Mouse (Mus musculus): ENCODE data around the gene Stard3.

Stard3 gene

DNA sequence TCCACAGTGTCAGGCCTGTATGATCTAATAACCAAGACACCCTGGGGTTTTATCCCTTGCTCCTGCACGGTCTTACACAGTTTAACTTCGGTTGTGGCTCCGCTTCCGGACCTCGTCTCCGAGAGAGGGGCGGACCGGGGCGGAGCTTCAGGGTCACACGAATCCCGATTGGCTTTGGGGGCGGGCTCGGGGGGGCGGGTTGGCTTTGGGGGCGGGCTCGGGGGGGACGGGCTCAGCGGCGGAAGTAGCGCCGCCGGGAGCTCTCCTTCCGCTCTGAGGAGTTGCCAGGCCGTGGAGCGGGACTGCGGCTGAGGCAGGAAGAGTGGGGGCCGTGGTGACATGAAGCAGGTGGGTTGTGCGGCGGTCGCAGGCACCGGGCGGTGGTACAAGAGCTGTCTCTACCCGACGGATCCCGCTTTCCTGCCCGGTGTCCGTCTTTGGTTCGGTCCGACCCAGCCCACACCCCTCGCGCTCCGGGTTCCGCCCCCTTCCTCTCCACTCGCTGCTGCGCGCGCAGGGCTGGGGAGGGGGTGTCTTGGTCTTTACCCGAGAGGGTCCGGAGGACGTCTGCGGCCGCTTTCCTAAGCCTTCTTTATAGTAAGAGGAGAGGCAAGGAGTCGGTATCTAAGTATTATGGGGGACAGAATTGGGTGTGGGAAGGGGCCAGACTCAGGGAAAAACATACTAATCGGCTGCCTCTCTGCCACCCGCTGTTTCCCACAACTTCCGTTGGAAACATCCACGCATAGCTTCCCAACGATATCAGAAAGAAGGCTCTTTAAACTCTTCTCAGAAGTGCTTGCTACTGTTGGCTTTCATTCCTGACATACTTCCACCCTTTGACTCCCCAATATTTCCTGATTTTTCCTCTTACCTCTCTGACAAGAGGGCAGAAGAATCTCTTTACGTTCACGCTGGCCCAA is at the start of gene Stard3:
Stard3 (plus strand) TSS at position 208 of the 923 bp plus-strand sequence.
- DNase-seq (ENCODE audit: low read depth, low spot score), result peak; percentile 82

- no peak for DNase-seq (ENCODE audit: low read depth, low spot score)
These were observed 44.3 kb upstream of the Stard3 start for GRCm38 (mm10) chr11:98313790-98314323.

DNA sequence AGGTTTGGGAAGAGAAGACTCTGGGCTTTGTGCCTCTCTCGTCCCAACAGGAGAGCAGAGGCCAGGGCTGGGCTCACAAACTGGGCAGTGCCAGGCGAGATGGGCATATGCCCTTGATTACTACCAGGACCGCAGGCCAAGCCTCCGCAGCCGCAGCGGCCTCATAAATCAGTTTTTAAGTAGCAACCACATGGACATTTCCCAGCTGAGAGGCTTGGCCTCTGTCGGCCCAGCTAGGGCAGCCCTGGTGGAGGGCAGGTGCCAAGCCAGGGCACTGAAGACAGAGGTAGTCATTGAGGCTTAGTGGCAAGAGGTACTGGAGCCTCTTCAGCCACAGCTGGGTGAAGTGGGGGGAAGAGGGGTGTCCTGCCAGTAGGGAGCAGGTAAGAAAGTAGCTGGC is 40.7 kb upstream of the Stard3 start:
- DNase-seq (ENCODE audit: low read depth, low spot score), result no peak

DNA sequence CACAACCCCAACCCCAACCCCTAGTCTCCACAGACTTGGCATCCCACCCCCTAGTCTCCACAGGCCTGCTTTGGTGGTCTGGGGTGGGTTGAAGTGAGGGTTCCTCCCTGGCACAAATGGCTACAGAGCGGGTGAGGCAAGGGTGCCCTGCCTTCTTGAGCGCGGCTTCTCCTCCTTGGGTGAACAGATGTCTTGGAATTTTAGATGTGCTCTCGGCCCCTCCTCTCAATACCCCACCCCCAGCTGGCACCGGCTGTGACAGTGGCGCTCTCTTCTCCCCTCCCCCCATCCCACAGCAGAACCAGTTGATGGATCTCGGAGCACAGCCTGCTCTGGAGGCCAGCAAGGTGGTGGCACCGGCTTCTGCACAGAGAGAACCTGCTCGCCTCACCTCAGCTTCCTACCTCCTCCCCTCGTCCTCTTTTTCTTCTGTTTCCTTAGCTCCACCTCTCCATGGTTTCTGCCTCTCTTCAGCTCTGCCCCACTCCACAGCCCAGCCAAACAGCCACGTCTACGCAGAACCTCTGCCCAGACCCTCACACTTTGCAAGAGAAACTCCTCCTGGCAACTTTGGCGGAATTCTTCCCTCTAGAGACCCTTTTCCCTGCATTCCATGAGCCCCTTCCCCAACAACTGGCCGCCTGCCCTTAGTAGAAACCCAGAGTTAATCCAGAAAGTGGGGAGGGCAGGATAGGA is 39.6 kb upstream of the Stard3 start:
- no peak for DNase-seq (ENCODE audit: low read depth, low spot score)

DNA sequence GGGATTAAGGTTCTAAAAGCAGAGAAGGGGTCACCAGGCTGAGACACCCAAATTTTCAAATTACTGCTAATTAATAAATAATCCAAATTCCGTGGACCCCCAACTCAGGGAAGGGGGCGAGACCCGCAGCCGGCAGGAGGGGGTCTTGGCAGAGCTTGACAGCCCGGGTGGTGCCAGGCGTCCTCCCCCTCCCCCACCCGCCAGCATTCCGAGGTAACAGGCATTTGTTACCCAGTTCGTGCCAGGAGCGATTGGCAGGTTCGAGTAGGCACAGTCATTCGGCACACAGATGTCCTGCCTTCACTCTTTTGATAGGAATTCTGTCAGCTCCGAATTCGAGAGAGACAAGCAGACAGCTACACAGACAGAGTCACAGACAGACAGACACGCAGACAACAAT is 39.0 kb upstream of the Stard3 start:
- no peak for DNase-seq (ENCODE audit: low read depth, low spot score)

DNA sequence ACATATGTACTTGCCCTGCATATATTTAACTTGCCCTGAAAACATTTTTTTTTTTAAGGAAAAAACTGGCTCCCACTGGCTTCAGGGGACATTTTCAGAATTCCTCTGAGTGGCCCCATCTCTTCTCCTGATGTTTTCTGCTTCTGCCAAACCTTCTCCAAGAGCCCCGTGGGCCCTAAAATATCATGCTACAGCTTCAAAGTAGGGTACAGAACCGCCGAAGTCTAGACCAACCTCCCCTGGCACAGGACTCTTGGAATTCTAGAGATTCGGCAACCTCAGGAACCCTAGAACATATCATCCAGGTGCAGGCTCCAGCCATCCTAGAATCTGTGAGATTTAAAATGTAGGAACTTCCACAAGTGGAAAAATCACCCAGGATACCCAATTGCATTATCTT is 38.6 kb upstream of the Stard3 start:
- DNase-seq (ENCODE audit: low read depth, low spot score), result no peak

GRCm38 (mm10) chr11:98319944-98320343 is 38.2 kb upstream of the Stard3 start:
- DNase-seq (ENCODE audit: low read depth, low spot score), result no peak

GRCm38 (mm10) chr11:98320381-98320780 is 37.8 kb upstream of the Stard3 start:
- no peak for DNase-seq (ENCODE audit: low read depth, low spot score)

DNA sequence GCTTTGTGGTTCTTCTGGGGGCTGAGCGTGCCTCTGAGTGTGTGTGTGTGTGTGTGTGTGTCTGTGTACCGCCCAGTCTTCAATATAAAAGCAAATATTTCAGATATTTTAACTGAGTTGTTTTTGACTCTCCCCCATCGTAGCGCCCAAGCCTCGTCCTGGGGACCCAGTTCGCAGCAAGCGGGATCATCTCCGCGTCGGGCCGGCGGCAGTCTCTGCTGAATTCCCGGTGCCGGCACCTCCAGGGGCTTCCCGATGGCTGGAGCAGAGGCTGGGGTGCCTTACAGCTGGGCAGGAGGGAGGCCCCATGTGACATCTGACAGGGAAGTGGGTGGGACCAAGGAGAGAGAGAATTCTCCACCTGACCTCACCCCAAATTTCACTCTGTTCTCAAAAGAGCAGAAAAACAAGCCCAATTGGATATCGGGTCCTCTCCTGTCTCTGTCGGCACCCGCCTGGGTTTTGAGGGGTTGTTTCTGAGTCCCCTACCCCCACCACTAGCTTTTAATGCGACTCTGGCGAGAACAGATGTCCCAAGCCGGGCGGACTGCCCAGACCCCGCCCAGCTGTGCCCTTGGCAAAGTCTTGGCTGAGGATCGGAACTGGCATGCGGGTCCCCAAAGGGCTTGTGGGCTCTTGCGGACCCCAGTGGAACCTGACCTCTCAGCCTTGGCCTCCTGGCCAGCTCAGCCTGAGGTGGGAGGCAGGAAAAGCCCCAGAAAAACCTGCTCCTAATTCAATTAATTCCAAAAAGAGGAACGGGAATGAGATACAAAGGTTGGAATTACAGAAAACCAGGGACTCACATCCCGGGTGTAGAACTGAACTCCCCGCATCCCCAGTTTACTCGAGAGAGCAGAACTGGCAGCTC is 37.1 kb upstream of the Stard3 start:
- DNase-seq (ENCODE audit: low read depth, low spot score), result no peak

GRCm38 (mm10) chr11:98321677-98322003 is 36.5 kb upstream of the Stard3 start:
- DNase-seq (ENCODE audit: low read depth, low spot score), result no peak

- DNase-seq (ENCODE audit: low read depth, low spot score), result no peak
These were observed 36.0 kb upstream of the Stard3 start for GRCm38 (mm10) chr11:98322159-98322558.

GRCm38 (mm10) chr11:98323136-98323866 is 34.9 kb upstream of the Stard3 start:
- DNase-seq (ENCODE audit: low read depth, low spot score), result no peak

GRCm38 (mm10) chr11:98323933-98324332 is 34.2 kb upstream of the Stard3 start:
- DNase-seq (ENCODE audit: low read depth, low spot score), result no peak

DNA sequence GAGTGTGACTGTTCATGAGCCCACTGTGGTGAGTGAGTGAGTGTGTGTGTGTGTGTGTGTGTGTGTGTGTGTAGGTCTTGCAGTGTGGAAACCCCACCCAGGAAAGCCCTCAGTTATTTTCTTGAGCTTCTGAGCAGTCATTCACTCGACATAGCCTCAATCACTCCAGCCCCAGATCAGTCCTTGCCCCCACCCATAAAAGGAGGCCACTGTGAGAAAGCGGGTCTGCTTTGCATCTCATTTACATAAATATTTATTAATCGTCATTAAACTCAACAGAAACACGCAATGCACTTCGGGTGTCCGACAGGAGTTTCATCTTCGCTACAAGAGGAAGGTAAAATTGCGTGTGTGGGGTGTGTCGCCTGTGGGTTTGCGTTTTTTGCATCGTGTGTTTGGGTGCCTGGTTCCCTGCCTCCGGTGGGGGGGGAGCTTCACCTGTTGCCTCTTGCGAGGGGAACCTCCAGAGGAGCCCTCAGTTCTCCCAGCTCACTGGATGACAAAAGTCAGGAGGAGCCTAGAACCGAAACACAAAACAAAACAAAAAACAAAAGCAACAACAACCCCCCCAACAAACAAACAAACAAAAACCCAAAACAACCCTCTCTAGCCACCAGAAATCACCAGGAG is 32.9 kb upstream of the Stard3 start:
- DNase-seq (ENCODE audit: low read depth, low spot score), result no peak

GRCm38 (mm10) chr11:98325821-98326218 is 32.3 kb upstream of the Stard3 start:
- no peak for DNase-seq (ENCODE audit: low read depth, low spot score)

DNA sequence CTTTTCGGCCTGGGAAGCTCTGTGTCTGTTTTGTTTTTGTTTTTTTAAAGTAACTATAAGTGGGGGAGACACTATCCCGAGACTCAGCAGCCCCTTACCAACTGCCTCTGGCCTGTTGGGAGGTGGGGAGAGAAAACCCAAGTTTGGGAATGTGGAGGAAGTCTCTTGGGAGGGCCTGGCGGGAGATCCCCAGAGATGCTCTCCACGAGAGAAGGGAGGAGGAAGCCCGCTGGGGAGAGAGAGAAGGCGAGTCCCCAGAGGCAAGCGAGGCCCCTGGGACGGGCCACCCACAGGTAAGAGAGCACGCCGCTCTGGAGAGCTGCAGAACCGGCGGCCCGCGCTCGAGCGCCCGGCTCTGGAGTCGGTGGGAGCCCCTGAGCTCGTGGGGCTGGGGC is 31.4 kb upstream of the Stard3 start:
- no peak for DNase-seq (ENCODE audit: low read depth, low spot score)

- DNase-seq (ENCODE audit: low read depth, low spot score), result no peak
These were observed 30.8 kb upstream of the Stard3 start for GRCm38 (mm10) chr11:98327136-98328030.

DNA sequence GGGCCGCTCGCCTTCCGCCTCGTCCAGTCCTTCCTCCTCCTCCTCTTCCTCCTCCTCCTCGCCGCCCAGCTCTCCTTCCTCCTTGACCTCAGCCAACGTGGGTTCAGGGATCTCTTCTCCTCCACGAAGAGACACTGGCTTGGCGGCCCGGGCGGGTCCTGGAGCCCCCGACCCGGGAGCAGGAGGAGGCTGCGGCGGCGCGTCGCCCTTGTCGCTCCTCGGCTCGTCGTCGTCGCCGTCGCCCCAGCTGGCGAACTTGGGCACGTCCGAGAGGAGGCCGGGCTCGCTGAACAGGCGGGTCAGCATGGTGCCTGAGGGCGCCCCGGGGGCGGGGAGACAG is 30.2 kb upstream of the Stard3 start:
- DNase-seq (ENCODE audit: low read depth, low spot score), result no peak

GRCm38 (mm10) chr11:98328371-98329069 is 29.6 kb upstream of the Stard3 start:
- no peak for DNase-seq (ENCODE audit: low read depth, low spot score)

Data from brain, embryonic 18.5 days (tissue).